Mouse (Mus musculus) mature B cell (primary cell): ENCODE results near the gene Slc6a6.

Experiments
- in situ Hi-C: fragments of 300-500 bp; cut with MboI; formaldehyde crosslinking; loops from 2 replicates; pipeline ENCODE4 v1.14.3; 2019

Gene Slc6a6

GRCm38 (mm10) chr6:91773951-91774350, 90.1 kb downstream of the Slc6a6 start:
- in situ Hi-C loops: no loop called here

- in situ Hi-C loops: no loop called here
Observed at GRCm38 (mm10) chr6:91776543-91776942, 92.7 kb downstream of the Slc6a6 start.

- in situ Hi-C loops: no loop called here
Observed at GRCm38 (mm10) chr6:91779206-91779605, 95.4 kb downstream of the Slc6a6 start.

DNA sequence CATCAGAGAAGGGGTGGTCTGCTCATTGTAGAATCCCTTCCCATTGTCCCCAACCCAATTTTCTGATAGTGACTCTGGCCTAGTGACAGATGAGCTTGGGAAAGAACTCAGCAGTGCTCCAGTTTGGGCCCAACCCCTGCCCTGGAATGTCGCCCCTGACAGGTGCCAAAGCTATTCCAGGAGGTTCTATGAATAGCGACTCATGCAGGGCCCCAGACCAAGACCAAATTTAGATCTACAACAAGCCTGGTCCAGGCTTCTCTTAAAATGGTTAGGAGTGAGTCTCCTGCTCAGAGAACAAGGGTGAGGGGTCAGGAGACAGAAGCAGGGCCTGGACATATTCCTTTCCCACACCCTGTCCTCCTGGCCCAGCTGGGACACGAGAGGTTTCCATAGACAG, 101.2 kb downstream of the Slc6a6 start:
- in situ Hi-C loops: no loop called here

DNA sequence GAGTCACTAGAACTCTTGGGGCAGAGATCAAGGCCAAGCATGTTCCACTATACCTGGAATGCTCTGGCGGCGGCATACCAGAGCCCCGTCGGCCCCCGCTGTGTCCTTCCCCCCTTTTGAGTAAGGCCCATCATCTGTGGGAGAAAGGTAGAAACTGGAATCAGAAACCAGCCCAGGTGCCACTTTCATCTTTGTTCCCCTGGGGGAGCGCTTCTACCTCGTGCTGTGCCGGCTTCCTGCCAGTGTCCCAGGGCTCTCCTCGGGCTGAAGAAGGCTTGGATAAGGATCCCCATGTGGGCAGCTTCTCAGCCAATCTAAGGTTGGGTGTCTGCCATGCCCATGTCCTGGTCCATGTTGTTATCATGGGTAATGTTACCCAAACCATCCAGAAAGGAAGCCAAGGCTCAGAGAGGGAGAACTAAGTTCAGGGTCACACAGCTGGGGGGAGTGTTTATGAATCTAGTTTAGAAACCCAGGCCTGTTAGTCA, 104.5 kb downstream of the Slc6a6 start:
- in situ Hi-C loops: no loop called here

DNA sequence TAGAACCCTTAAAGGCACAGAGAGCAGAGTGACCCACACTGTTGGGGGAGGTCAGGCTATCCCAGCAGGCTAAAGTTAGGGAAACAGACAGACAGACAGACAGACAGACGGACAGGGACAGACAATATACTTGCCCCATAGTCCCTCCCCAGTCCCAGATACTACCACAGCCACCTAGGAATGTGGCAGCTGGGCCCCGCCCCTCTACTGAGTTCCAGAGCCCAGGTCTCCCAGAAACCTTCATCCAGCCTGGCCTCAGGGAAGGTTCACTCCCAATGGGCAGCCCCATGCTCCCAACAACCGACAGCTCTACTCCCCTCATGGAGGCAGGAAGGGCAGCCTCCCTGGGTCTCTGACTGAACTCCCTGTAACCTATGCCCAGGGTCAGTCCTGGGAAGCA, 111.8 kb downstream of the Slc6a6 start:
- in situ Hi-C loops: no loop called here

DNA sequence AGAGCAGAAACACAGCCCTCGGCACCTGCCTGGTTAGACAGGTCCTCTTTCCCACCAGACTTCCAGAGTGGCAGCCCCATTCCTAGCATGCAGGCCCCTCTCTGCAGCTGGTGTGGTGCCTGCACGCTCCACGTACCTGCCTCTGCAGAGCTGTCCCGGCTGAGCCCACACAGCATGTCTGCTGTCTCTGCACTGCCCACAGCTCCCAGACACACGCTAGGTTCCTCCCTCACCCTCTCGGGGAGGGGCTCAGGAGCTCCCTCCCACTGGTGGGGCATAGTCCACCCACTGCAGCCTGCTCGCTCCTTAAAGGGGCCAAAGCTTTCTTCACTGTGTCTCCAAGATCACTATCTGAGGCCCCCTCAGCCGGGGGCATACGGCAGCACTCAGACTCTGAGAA, 112.2 kb downstream of the Slc6a6 start:
- in situ Hi-C loops: no loop called here

GRCm38 (mm10) chr6:91796736-91797135, 112.9 kb downstream of the Slc6a6 start:
- in situ Hi-C loops: no loop called here

- in situ Hi-C loops: no loop called here
Observed at GRCm38 (mm10) chr6:91798496-91798895, 114.6 kb downstream of the Slc6a6 start.

DNA sequence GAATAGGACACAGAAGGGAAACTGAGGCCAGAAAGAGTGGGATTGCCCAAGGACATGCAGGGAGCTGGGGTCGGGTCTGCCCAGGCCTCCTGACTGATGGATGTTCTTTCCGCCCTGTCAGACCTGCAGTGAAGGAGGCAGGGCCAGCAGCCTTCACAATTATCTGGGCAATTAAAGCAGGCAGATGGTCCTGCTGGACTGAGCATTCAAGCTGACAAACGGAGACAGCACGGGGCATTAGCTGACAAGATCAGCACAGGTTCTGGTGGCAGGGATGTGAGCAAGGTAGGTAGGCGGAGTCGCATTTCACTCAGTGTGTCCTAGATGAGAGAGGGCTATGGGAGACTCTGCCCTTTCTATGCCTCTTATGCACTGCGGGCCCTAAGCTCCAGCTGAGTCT, 120.3 kb downstream of the Slc6a6 start:
- in situ Hi-C loops: no loop called here

DNA sequence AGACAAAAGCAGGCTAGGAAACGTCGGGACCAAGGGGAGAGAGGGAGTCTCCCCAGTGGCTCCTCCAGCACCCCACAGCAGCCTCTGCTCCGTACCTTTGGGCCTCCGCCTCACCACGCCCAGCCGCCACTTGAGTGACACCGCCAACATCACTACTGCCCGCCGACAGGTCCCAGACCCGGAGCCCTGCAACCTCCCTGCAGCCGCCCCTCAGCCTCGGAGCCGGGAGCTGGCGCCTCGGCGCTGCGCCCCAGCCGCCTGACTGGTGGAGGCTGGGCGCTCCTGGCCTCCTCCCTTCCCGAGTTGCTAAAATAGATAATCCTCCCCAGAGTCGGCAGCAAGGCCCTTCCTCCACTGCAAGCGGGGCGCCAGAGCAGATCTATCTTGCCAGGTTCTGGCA, 123.3 kb downstream of the Slc6a6 start:
- in situ Hi-C loops: no loop called here

DNA sequence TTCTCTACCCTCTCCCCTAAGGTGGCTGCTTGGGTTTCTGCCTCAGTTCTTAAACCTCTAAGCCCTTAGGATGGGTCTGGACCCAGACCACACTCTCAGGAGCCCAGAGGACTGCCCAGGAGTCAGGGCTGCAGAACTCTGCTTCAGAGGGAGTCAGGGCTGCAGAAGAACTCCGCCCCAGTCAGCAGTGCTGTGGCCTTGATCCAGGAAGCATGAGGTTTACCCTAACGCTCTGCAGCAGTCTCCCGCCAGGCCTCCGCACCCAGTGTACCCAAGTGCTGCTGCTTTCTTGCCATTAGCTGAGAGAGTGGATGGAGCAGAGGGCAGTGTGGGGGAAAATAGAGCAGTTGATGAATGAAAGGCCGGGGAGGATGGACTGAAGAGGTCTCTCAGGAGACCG, 124.2 kb downstream of the Slc6a6 start:
- in situ Hi-C loops: no loop called here
